Mouse (Mus musculus): Measurements from ENCODE around the gene Nsf. TPM values are rescaled to one million over a fixed set of nuclear protein-coding genes. Genes with fewer than 3 reads are reported as not detected.

Gene Nsf
- total and polyA plus RNA-seq, 3 experiments, result 16.5 to 28.7 (median 26.9) TPM

- no peak overlapping the region for H3K4me3 ChIP-seq
- H3K4me1 ChIP-seq (ENCODE audit: control insufficient read depth, insufficient read depth, low read length), result no peaks in the 10 kb centered on the region
- no peak for TF ChIP-seq CTCF (IDR thresholded peaks at IDR 0.05)
- no peak for TF ChIP-seq POLR2A (IDR thresholded peaks at IDR 0.05; ENCODE audit: insufficient read depth, low read depth, low read length)
- TF ChIP-seq EP300 (IDR thresholded peaks at IDR 0.05; ENCODE audit: insufficient read depth, low read depth, low read length), result no peak
- WGBS, result 64% methylated on average over 5 of the region's 5 CpGs
- H3K27ac ChIP-seq, result no peak overlapping the region
- intact Hi-C loops (cut with DNase I), result no loop called here
- DNase-seq, result no peak
- H3K79me2 ChIP-seq (replicated peaks; ENCODE audit: control insufficient read depth, insufficient read depth, low read length), result no peaks in the 10 kb centered on the region
- no peaks in the 10 kb centered on the region for H3K36me3 ChIP-seq (ENCODE audit: control insufficient read depth, insufficient read depth, low read length)
- no peaks in the 10 kb centered on the region for H3K27me3 ChIP-seq (ENCODE audit: control insufficient read depth, insufficient read depth, low read length)
- no peak overlapping the region for H3K9ac ChIP-seq (ENCODE audit: low read depth, low read length)
These were observed 95.1 kb downstream of the Nsf start for GRCm38 (mm10) chr11:103858760-103859159.

GRCm38 (mm10) chr11:103856641-103857040, 97.2 kb downstream of the Nsf start:
- Histone ChIP-seq H3K4me3 (no peak overlapping the region), H3K36me3 (ENCODE audit: control insufficient read depth, insufficient read depth, low read length) (no peaks in the 10 kb centered on the region), H3K79me2 (replicated peaks; ENCODE audit: control insufficient read depth, insufficient read depth, low read length) (no peaks in the 10 kb centered on the region), H3K27me3 (ENCODE audit: control insufficient read depth, insufficient read depth, low read length) (no peaks in the 10 kb centered on the region), H3K9ac (ENCODE audit: low read depth, low read length) (no peak overlapping the region), H3K4me1 (ENCODE audit: control insufficient read depth, insufficient read depth, low read length) (no peaks in the 10 kb centered on the region), H3K27ac (no peak overlapping the region)
- no peak for DNase-seq
- TF ChIP-seq POLR2A (IDR thresholded peaks at IDR 0.05; ENCODE audit: insufficient read depth, low read depth, low read length) (no peak), CTCF (IDR thresholded peaks at IDR 0.05) (no peak), EP300 (IDR thresholded peaks at IDR 0.05; ENCODE audit: insufficient read depth, low read depth, low read length) (no peak)
- intact Hi-C loops (cut with DNase I), result no loop called here
- 90% methylated on average over 7 of the region's 7 CpGs for WGBS

- H3K79me2 ChIP-seq (replicated peaks; ENCODE audit: control insufficient read depth, insufficient read depth, low read length), result no peaks in the 10 kb centered on the region
- no peak overlapping the region for H3K4me3 ChIP-seq
- no peak for DNase-seq
- H3K4me1 ChIP-seq (ENCODE audit: control insufficient read depth, insufficient read depth, low read length), result no peaks in the 10 kb centered on the region
- H3K27me3 ChIP-seq (ENCODE audit: control insufficient read depth, insufficient read depth, low read length), result no peaks in the 10 kb centered on the region
- no peaks in the 10 kb centered on the region for H3K36me3 ChIP-seq (ENCODE audit: control insufficient read depth, insufficient read depth, low read length)
- intact Hi-C loops (cut with DNase I), result no loop called here
- WGBS, result 77% methylated on average over 9 of the region's 9 CpGs
- no peak overlapping the region for H3K27ac ChIP-seq
- TF ChIP-seq EP300 (IDR thresholded peaks at IDR 0.05; ENCODE audit: insufficient read depth, low read depth, low read length) (no peak), POLR2A (IDR thresholded peaks at IDR 0.05; ENCODE audit: insufficient read depth, low read depth, low read length) (no peak), CTCF (IDR thresholded peaks at IDR 0.05) (no peak)
- no peak overlapping the region for H3K9ac ChIP-seq (ENCODE audit: low read depth, low read length)
These were observed 99.6 kb downstream of the Nsf start for GRCm38 (mm10) chr11:103854294-103854693.

- H3K27me3 ChIP-seq (ENCODE audit: control insufficient read depth, insufficient read depth, low read length), result no peaks in the 10 kb centered on the region
- H3K36me3 ChIP-seq (ENCODE audit: control insufficient read depth, insufficient read depth, low read length), result no peaks in the 10 kb centered on the region
- H3K4me1 ChIP-seq (ENCODE audit: control insufficient read depth, insufficient read depth, low read length), result no peaks in the 10 kb centered on the region
- H3K4me3 ChIP-seq, result no peak overlapping the region
- H3K79me2 ChIP-seq (replicated peaks; ENCODE audit: control insufficient read depth, insufficient read depth, low read length), result no peaks in the 10 kb centered on the region
- TF ChIP-seq EP300 (IDR thresholded peaks at IDR 0.05; ENCODE audit: insufficient read depth, low read depth, low read length) (no peak), CTCF (IDR thresholded peaks at IDR 0.05) (no peak), POLR2A (IDR thresholded peaks at IDR 0.05; ENCODE audit: insufficient read depth, low read depth, low read length) (no peak)
- intact Hi-C loops (cut with DNase I), result no loop called here
- WGBS, result 66% methylated on average over 10 of the region's 10 CpGs
- H3K27ac ChIP-seq, result no peak overlapping the region
- no peak for DNase-seq
- H3K9ac ChIP-seq (ENCODE audit: low read depth, low read length), result no peak overlapping the region
These were observed 100.5 kb downstream of the Nsf start for GRCm38 (mm10) chr11:103853284-103853920.

- intact Hi-C loops (cut with DNase I), result no loop called here
- WGBS, result 49% methylated on average over 16 of the region's 16 CpGs
- H3K9ac ChIP-seq (ENCODE audit: low read depth, low read length), result no peak overlapping the region
These were observed 101.1 kb downstream of the Nsf start for GRCm38 (mm10) chr11:103852590-103853283.

GRCm38 (mm10) chr11:103848287-103848686, 105.6 kb downstream of the Nsf start:
- no peak for TF ChIP-seq EP300 (IDR thresholded peaks at IDR 0.05; ENCODE audit: insufficient read depth, low read depth, low read length)
- TF ChIP-seq POLR2A (IDR thresholded peaks at IDR 0.05; ENCODE audit: insufficient read depth, low read depth, low read length), result no peak
- TF ChIP-seq CTCF (IDR thresholded peaks at IDR 0.05), result no peak
- H3K9ac ChIP-seq (ENCODE audit: low read depth, low read length), result no peak overlapping the region
- H3K27ac ChIP-seq, result no peak overlapping the region
- H3K4me1 ChIP-seq (ENCODE audit: control insufficient read depth, insufficient read depth, low read length), result no peaks in the 10 kb centered on the region
- no peak for DNase-seq
- 94% methylated on average over 11 of the region's 11 CpGs for WGBS
- H3K36me3 ChIP-seq (ENCODE audit: control insufficient read depth, insufficient read depth, low read length), result no peaks in the 10 kb centered on the region
- no peak overlapping the region for H3K4me3 ChIP-seq
- H3K79me2 ChIP-seq (replicated peaks; ENCODE audit: control insufficient read depth, insufficient read depth, low read length), result no peaks in the 10 kb centered on the region
- intact Hi-C loops (cut with DNase I), result no loop called here
- H3K27me3 ChIP-seq (ENCODE audit: control insufficient read depth, insufficient read depth, low read length), result no peaks in the 10 kb centered on the region

More at GRCm38 (mm10) chr11:103852590-103853283, 101.1 kb downstream of the Nsf start:
- H3K27me3 ChIP-seq (ENCODE audit: control insufficient read depth, insufficient read depth, low read length), result no peaks in the 10 kb centered on the region
- no peak overlapping the region for H3K27ac ChIP-seq
- no peak for DNase-seq
- H3K79me2 ChIP-seq (replicated peaks; ENCODE audit: control insufficient read depth, insufficient read depth, low read length), result no peaks in the 10 kb centered on the region
- no peak for TF ChIP-seq POLR2A (IDR thresholded peaks at IDR 0.05; ENCODE audit: insufficient read depth, low read depth, low read length)
- no peak for TF ChIP-seq CTCF (IDR thresholded peaks at IDR 0.05)
- no peak for TF ChIP-seq EP300 (IDR thresholded peaks at IDR 0.05; ENCODE audit: insufficient read depth, low read depth, low read length)
- no peaks in the 10 kb centered on the region for H3K36me3 ChIP-seq (ENCODE audit: control insufficient read depth, insufficient read depth, low read length)
- no peak overlapping the region for H3K4me3 ChIP-seq
- H3K4me1 ChIP-seq (ENCODE audit: control insufficient read depth, insufficient read depth, low read length), result no peaks in the 10 kb centered on the region
